Mouse (Mus musculus): ENCODE measurements around the gene Muc16. TPM values are rescaled to one million over a fixed set of nuclear protein-coding genes. Genes with fewer than 3 reads are reported as not detected.

The Muc16 gene
- polyA plus RNA-seq, 1 experiment from 2014 or later: not detected

Small RNA genes lying within 50 kb of the gene (microRNA-seq; reads per million reads assigned to microRNA genes)
- not detected for gene Gm22854

Other genes starting within 250 kb of the Muc16 start
- gene Mbd3l2, start 243.9 kb downstream of the Muc16 start, polyA plus RNA-seq (2015; fragmentation: Nextera tagmentation; extraction: Ambion mirVana): not detected in 2 replicates
- gene Zfp558, start 196.3 kb downstream of the Muc16 start, polyA plus RNA-seq (2015; fragmentation: Nextera tagmentation; extraction: Ambion mirVana): 42.1 and 50.8 TPM in 2 replicates
- gene Mbd3l1, start 196.2 kb downstream of the Muc16 start, polyA plus RNA-seq (2015; fragmentation: Nextera tagmentation; extraction: Ambion mirVana): not detected in 2 replicates
- 0.05 TPM in 1 of 2 replicates, not detected in the other for gene Olfr24, start 89.5 kb upstream of the Muc16 start, polyA plus RNA-seq (2015; fragmentation: Nextera tagmentation; extraction: Ambion mirVana)
- gene Olfr828, start 145.0 kb upstream of the Muc16 start, polyA plus RNA-seq (2015; fragmentation: Nextera tagmentation; extraction: Ambion mirVana): not detected in 2 replicates
- gene Olfr829, start 180.4 kb upstream of the Muc16 start, polyA plus RNA-seq (2015; fragmentation: Nextera tagmentation; extraction: Ambion mirVana): not detected in 2 replicates
- gene Olfr830, start 200.2 kb upstream of the Muc16 start, polyA plus RNA-seq (2015; fragmentation: Nextera tagmentation; extraction: Ambion mirVana): not detected in 2 replicates